Mouse (Mus musculus) Muller cell, postnatal 12 days (primary cell): ENCODE measurements at regions not wholly inside any gene's neighbourhood (a gene's known extent, or its start where the extent isn't known, plus 50 kb on each side); places are given as distances from the start of the nearest gene placed in this dataset.
"Not testable (repeated sequence)": the region's sequence is repeated elsewhere in the genome, so short reads cannot be mapped to it uniquely, and the experiment has no call there.

Source experiments
- DNase-seq: peaks from one replicate; pipeline ENCODE4 v3.0.0-alpha.2; 2015; ENCODE audit errors: inconsistent ontology term

- DNase-seq, result no peak
Measured at GRCm38 (mm10) chr3:79002173-79002848, 284.0 kb downstream of the Rapgef2 start.

- DNase-seq, result no peak
Measured at GRCm38 (mm10) chr3:79001754-79002153, 284.6 kb downstream of the Rapgef2 start.

GRCm38 (mm10) chr3:79000293-79000692 is 286.0 kb downstream of the Rapgef2 start:
- no peak for DNase-seq

- DNase-seq, result no peak
Measured at GRCm38 (mm10) chr3:78999803-79000202, 286.5 kb downstream of the Rapgef2 start.

GRCm38 (mm10) chr3:78988120-78988519 is 298.2 kb downstream of the Rapgef2 start:
- peak; percentile 29 for DNase-seq

- no peak for DNase-seq
Measured at GRCm38 (mm10) chr3:78986726-78987125, 299.6 kb downstream of the Rapgef2 start.

- no peak for DNase-seq
Measured at GRCm38 (mm10) chr3:78981057-78981456, 305.3 kb downstream of the Rapgef2 start.

- DNase-seq, result no peak
Measured at GRCm38 (mm10) chr3:78978781-78979180, 307.5 kb downstream of the Rapgef2 start.

- DNase-seq, result peak; percentile 27
Measured at GRCm38 (mm10) chr3:78966683-78967549, 319.4 kb downstream of the Rapgef2 start.

- DNase-seq, result no peak
Measured at GRCm38 (mm10) chr3:78964231-78964858, 322.0 kb downstream of the Rapgef2 start.

GRCm38 (mm10) chr3:78958781-78959180 is 327.5 kb downstream of the Rapgef2 start:
- DNase-seq, result peak; percentile 19

- no peak for DNase-seq
Measured at GRCm38 (mm10) chr3:78955364-78955763, 331.0 kb downstream of the Rapgef2 start.

GRCm38 (mm10) chr3:78949385-78949784 is 336.9 kb downstream of the Rapgef2 start:
- DNase-seq, result not testable (repeated sequence)

GRCm38 (mm10) chr3:78948700-78949099 is 337.6 kb downstream of the Rapgef2 start:
- no peak for DNase-seq

GRCm38 (mm10) chr3:78948171-78948570 is 338.1 kb downstream of the Rapgef2 start:
- DNase-seq, result peak; percentile 32

- DNase-seq, result no peak
Measured at GRCm38 (mm10) chr3:78947183-78947582, 339.1 kb downstream of the Rapgef2 start.

GRCm38 (mm10) chr3:78944185-78944584 is 342.1 kb downstream of the Rapgef2 start:
- no peak for DNase-seq

- DNase-seq, result no peak
Measured at GRCm38 (mm10) chr3:78932975-78933374, 353.3 kb downstream of the Rapgef2 start.

- DNase-seq, result no peak
Measured at GRCm38 (mm10) chr3:78919850-78920249, 366.5 kb downstream of the Rapgef2 start.

- DNase-seq, result peak; percentile 51
Measured at GRCm38 (mm10) chr3:78919407-78919806, 366.9 kb downstream of the Rapgef2 start.

- peak; percentile 71 for DNase-seq
Measured at GRCm38 (mm10) chr3:78908196-78908844, 378.0 kb downstream of the Rapgef2 start.

- DNase-seq, result no peak
Measured at GRCm38 (mm10) chr3:78907778-78908177, 378.5 kb downstream of the Rapgef2 start.
